Mouse (Mus musculus): ENCODE measurements around the gene Man2a1.

GRCm38 (mm10) chr17:64766507-64766906 is 166.0 kb downstream of the Man2a1 start:
- TF ChIP-seq GATA1 (IDR thresholded peaks at IDR 0.05; ENCODE audit: low read length) (no peak), TAL1 (IDR thresholded peaks at IDR 0.05; ENCODE audit: low read length) (no peak)

Measured in erythroblast, embryonic 14.5 days (primary cell).